In the genomic region with DNA sequence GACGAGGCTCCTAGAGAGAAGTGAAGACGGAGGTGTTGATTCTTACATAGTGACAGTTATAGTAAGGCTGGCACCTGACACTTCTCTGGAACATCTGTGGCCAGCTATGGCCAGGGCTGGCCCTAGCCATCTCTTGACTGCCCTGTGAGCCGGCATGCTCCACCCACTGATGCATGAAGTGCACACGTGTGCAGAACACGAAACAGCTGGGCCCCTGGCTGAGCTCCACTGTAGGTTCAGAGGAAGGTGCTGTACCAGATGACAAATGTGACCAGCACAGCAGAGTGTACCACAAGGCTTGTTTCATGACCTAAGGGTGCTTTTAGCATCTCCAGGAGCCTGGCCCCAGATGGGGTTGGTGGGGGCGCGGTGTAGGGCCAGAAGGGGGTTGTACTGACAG, we compare ENCODE assay signal across 14 mouse cellular contexts. TPM values are rescaled to one million over a fixed set of nuclear protein-coding genes. Genes with fewer than 3 reads are reported as not detected.
DNase-seq lines count a peak whose midpoint lies in the region; ATAC-seq lines count a peak whose summit lies in the region.
"Had no signal": no experiment of that assay in that cellular context is flagged by ENCODE, and none has a peak within 500 bp of the region (broad histone marks: within the 10 kb centered on the region; RNA-seq: fewer than 3 reads in every experiment).

No protein-coding gene starts in this region.

- peaks cover 23% of the 10 kb centered on the region for H3K4me1 ChIP-seq in heart, embryonic 13.5 days
- H3K4me1 ChIP-seq in intestine, embryonic 15.5 days (replicated peaks) = peaks cover 15% of the 10 kb centered on the region

- intact Hi-C loops in heart, postnatal 36 days (cut with DNase I) = no loop called here

- H3K27ac ChIP-seq in heart, embryonic 13.5 days (replicated peaks) = no peak overlapping the region
- no peak overlapping the region for H3K27ac ChIP-seq in intestine, embryonic 15.5 days
- H3K27ac ChIP-seq: forebrain, embryonic 10.5 days; hindbrain, postnatal 0 days had no signal

- peak overlapping the region; percentile 10; the same call in 1 of the 2 replicates for H3K4me2 ChIP-seq in heart, embryonic 13.5 days
- peak overlapping the region; percentile 63 for H3K4me2 ChIP-seq in intestine, embryonic 15.5 days (replicated peaks)

- peaks cover 58% of the 10 kb centered on the region for H3K27me3 ChIP-seq in heart, embryonic 13.5 days (replicated peaks)
- H3K27me3 ChIP-seq in intestine, embryonic 15.5 days (replicated peaks) = peaks cover 24% of the 10 kb centered on the region

- no peak for ATAC-seq in heart, embryonic 13.5 days (ENCODE audit: extremely low read depth, insufficient number of reproducible peaks, low FRiP score, low TSS enrichment)
- no peak for ATAC-seq in intestine, embryonic 15.5 days
- ATAC-seq: hindbrain, postnatal 0 days had no signal

- H3K36me3 ChIP-seq in heart, embryonic 13.5 days = no peaks in the 10 kb centered on the region
- H3K36me3 ChIP-seq in intestine, embryonic 15.5 days = no peaks in the 10 kb centered on the region
- H3K36me3 ChIP-seq: forebrain, embryonic 10.5 days had no signal

- 66% methylated on average over 7 of the region's 7 CpGs for whole genome bisulfite sequencing in heart, embryonic 13.5 days
- 47% methylated on average over 7 of the region's 7 CpGs for WGBS in intestine, embryonic 15.5 days

- no peaks in the 10 kb centered on the region for H3K9me3 ChIP-seq in heart, embryonic 13.5 days
- no peaks in the 10 kb centered on the region for H3K9me3 ChIP-seq in intestine, embryonic 15.5 days
- H3K9me3 ChIP-seq: forebrain, embryonic 10.5 days; megakaryocyte, embryonic 14.5 days had no signal

- H3K4me3 ChIP-seq in heart, embryonic 13.5 days = no peak overlapping the region
- 0 out of 2 replicates have a peak overlapping the region, but pooled peaks have one; percentile 14 for H3K4me3 ChIP-seq in intestine, embryonic 15.5 days (replicated peaks)
- H3K4me3 ChIP-seq: forebrain, embryonic 10.5 days; megakaryocyte, embryonic 14.5 days; myocyte had no signal

- no peak for DNase-seq in heart, postnatal 36 days
- peak; percentile 68 for DNase-seq in MN1 (ENCODE audit: low spot score)
- DNase-seq in lung, postnatal 14 days = peak; percentile 43
- DNase-seq in spleen, postnatal 36 days (ENCODE audit: low spot score in 2 of 2) = no peak
- DNase-seq in layer of hippocampus, postnatal 25 days (ENCODE audit: extremely low spot score in 1 of 2, low spot score in 1 of 2) = no peak
- no peak for DNase-seq in right cerebral cortex, postnatal 4 days
- DNase-seq: layer of hippocampus, adult 9-11 months; thymus, postnatal 25 days had no signal

- H3K9ac ChIP-seq in heart, embryonic 13.5 days = no peak overlapping the region; the same call in 1 of the 2 replicates
- H3K9ac ChIP-seq in intestine, embryonic 15.5 days = no peak overlapping the region

RNA-seq across cellular contexts. Expression of gene Crispld2, which starts 1.9 kb away (rescaled TPM):
- polyA plus RNA-seq in heart, embryonic 13.5 days (2015; fragmentation: Nextera tagmentation; extraction: Ambion mirVana) = 3.9 and 4.1 TPM in 2 replicates
- total RNA-seq in heart, postnatal 36 days (2021) = 10 to 100 TPM; 22.5 to 29.5 TPM
- polyA plus RNA-seq in intestine, embryonic 15.5 days (2015; fragmentation: Nextera tagmentation; extraction: Ambion mirVana) = 23.9 and 24.9 TPM in 2 replicates
- total RNA-seq in layer of hippocampus, postnatal 25 days (2021) = 1 to 10 TPM; 1.4 to 2.1 TPM

Comparison
In these comparisons a context has a peak if more than half of its experiments do, and no peak if none do; other contexts are left out.
1. DNase-seq: peak in MN1 (single experiment) and lung, postnatal 14 days (single experiment); none in heart, postnatal 36 days (0 of 2), spleen, postnatal 36 days (0 of 2), layer of hippocampus, postnatal 25 days (0 of 2) and right cerebral cortex, postnatal 4 days (single experiment).
2. RNA of gene Crispld2, which starts 1.9 kb away (total RNA-seq): 22.5 to 29.5 TPM in heart, postnatal 36 days; 1.4 to 2.1 TPM in layer of hippocampus, postnatal 25 days; every median in the first group is over 4 times any median in the second.